Comparison of ENCODE assay signal across 24 mouse cellular contexts in genomic region chr10:10763015-10763414, GRCm38 (mm10).
DNase-seq lines count a peak whose midpoint lies in the region; ATAC-seq and TF ChIP-seq lines count a peak whose summit lies in the region.
"Had no signal": no experiment of that assay in that cellular context is flagged by ENCODE, and none has a peak within 500 bp of the region (broad histone marks: within the 10 kb centered on the region; RNA-seq: fewer than 3 reads in every experiment).

No protein-coding gene starts in this region.

- no peak for TF ChIP-seq POLR2A in brain, embryonic 14.5 days (IDR thresholded peaks at IDR 0.05; ENCODE audit: borderline replicate concordance, extremely low read depth, insufficient read depth, insufficient read length, poor library complexity, severe bottlenecking)

- no peak for TF ChIP-seq CTCF in lung, embryonic 14.5 days (IDR thresholded peaks at IDR 0.05; ENCODE audit: low read depth)
- no peak for TF ChIP-seq CTCF in brain, embryonic 14.5 days (IDR thresholded peaks at IDR 0.05; ENCODE audit: borderline replicate concordance, extremely low read depth, insufficient read depth, insufficient read length)

- no peaks in the 10 kb centered on the region for H3K27me3 ChIP-seq in forebrain, embryonic 15.5 days
- H3K27me3 ChIP-seq in forebrain, embryonic 12.5 days, result no peaks in the 10 kb centered on the region
- H3K27me3 ChIP-seq in lung, embryonic 14.5 days (ENCODE audit: insufficient read depth, low read length), result no peaks in the 10 kb centered on the region
- H3K27me3 ChIP-seq: CH12.LX; embryonic facial prominence, embryonic 12.5 days; hindbrain, embryonic 15.5 days; intestine, embryonic 15.5 days; neural tube, embryonic 12.5 days had no signal

- H3K4me3 ChIP-seq in forebrain, embryonic 15.5 days, result no peak overlapping the region
- H3K4me3 ChIP-seq in forebrain, embryonic 12.5 days (replicated peaks), result no peak overlapping the region
- H3K4me3 ChIP-seq in lung, embryonic 14.5 days (ENCODE audit: low read depth, low read length), result no peak overlapping the region
- H3K4me3 ChIP-seq: embryonic facial prominence, embryonic 12.5 days; erythroblast, embryonic 14.5 days; gastrocnemius, adult 2 months; hindbrain, embryonic 15.5 days; intestine, embryonic 15.5 days; neural tube, embryonic 12.5 days had no signal

- no peak overlapping the region for H3K27ac ChIP-seq in forebrain, embryonic 15.5 days (replicated peaks)
- no peak overlapping the region for H3K27ac ChIP-seq in forebrain, embryonic 12.5 days
- H3K27ac ChIP-seq in lung, embryonic 14.5 days (ENCODE audit: low read depth), result no peak overlapping the region
- H3K27ac ChIP-seq: embryonic facial prominence, embryonic 12.5 days; gastrocnemius, adult 2 months; hindbrain, embryonic 15.5 days; intestine, embryonic 15.5 days; neural tube, embryonic 12.5 days had no signal

- 0 out of 2 replicates have a peak, but pooled peaks have one; percentile 41 for ATAC-seq in forebrain, embryonic 15.5 days (replicated peaks)
- ATAC-seq in forebrain, embryonic 12.5 days (ENCODE audit: low FRiP score), result no peak
- ATAC-seq in lung, embryonic 14.5 days (ENCODE audit: insufficient read depth), result no peak
- ATAC-seq: intestine, embryonic 15.5 days had no signal

- H3K9ac ChIP-seq in forebrain, embryonic 15.5 days (replicated peaks), result no peak overlapping the region
- no peak overlapping the region for H3K9ac ChIP-seq in forebrain, embryonic 12.5 days
- no peak overlapping the region for H3K9ac ChIP-seq in lung, embryonic 14.5 days
- H3K9ac ChIP-seq: embryonic facial prominence, embryonic 12.5 days; hindbrain, embryonic 15.5 days; intestine, embryonic 15.5 days; neural tube, embryonic 12.5 days had no signal

- DNase-seq in lung, embryonic 14.5 days, result peak; percentile 44
- no peak for DNase-seq in lung, postnatal 4 days
- peak; percentile 75 for DNase-seq in brain, embryonic 14.5 days (ENCODE audit: low read depth)
- no peak for DNase-seq in retina, postnatal 1 day
- no peak for DNase-seq in layer of hippocampus, postnatal 10 days (ENCODE audit: low spot score in 2 of 2)
- DNase-seq: adrenal gland, postnatal 14 days; B cell, adult 2 months; cerebellum, adult 9-11 months; gastrocnemius, adult 2 months; heart, postnatal 4 days; kidney, adult 9 months; kidney, postnatal 4 days; lung, postnatal 10 days; thymus, postnatal 14 days had no signal

- WGBS in forebrain, embryonic 15.5 days, result 18% methylated on average over 4 of the region's 4 CpGs
- WGBS in forebrain, embryonic 12.5 days, result 59% methylated on average over 4 of the region's 4 CpGs
- 71% methylated on average over 4 of the region's 4 CpGs for WGBS in lung, embryonic 14.5 days

- H3K4me1 ChIP-seq in forebrain, embryonic 15.5 days, result no peaks in the 10 kb centered on the region; the same call in 1 of the 2 replicates
- H3K4me1 ChIP-seq in forebrain, embryonic 12.5 days, result no peaks in the 10 kb centered on the region
- no peaks in the 10 kb centered on the region for H3K4me1 ChIP-seq in lung, embryonic 14.5 days (ENCODE audit: insufficient read depth)
- H3K4me1 ChIP-seq: embryonic facial prominence, embryonic 12.5 days; hindbrain, embryonic 15.5 days; intestine, embryonic 15.5 days; neural tube, embryonic 12.5 days had no signal

- no peaks in the 10 kb centered on the region for H3K9me3 ChIP-seq in forebrain, embryonic 15.5 days
- no peaks in the 10 kb centered on the region for H3K9me3 ChIP-seq in forebrain, embryonic 12.5 days
- H3K9me3 ChIP-seq in lung, embryonic 14.5 days (ENCODE audit: low read depth, low read length), result no peaks in the 10 kb centered on the region
- H3K9me3 ChIP-seq: embryonic facial prominence, embryonic 12.5 days; G1E; hindbrain, embryonic 15.5 days; intestine, embryonic 15.5 days; neural tube, embryonic 12.5 days had no signal

- H3K4me2 ChIP-seq in forebrain, embryonic 15.5 days (replicated peaks), result no peak overlapping the region
- H3K4me2 ChIP-seq in forebrain, embryonic 12.5 days, result no peak overlapping the region
- H3K4me2 ChIP-seq in lung, embryonic 14.5 days, result no peak overlapping the region
- H3K4me2 ChIP-seq: embryonic facial prominence, embryonic 12.5 days; hindbrain, embryonic 15.5 days; intestine, embryonic 15.5 days; midbrain, embryonic 11.5 days; neural tube, embryonic 12.5 days had no signal

- H3K36me3 ChIP-seq in forebrain, embryonic 15.5 days, result no peaks in the 10 kb centered on the region
- H3K36me3 ChIP-seq in forebrain, embryonic 12.5 days (replicated peaks), result no peaks in the 10 kb centered on the region
- H3K36me3 ChIP-seq in lung, embryonic 14.5 days (ENCODE audit: insufficient read depth), result no peaks in the 10 kb centered on the region
- H3K36me3 ChIP-seq: embryonic facial prominence, embryonic 12.5 days; G1E; hindbrain, embryonic 15.5 days; intestine, embryonic 15.5 days; neural tube, embryonic 12.5 days had no signal

Comparison
In these comparisons a context has a peak if more than half of its experiments do, and no peak if none do; other contexts are left out.
1. DNase-seq: peak in lung, embryonic 14.5 days (single experiment) and brain, embryonic 14.5 days (single experiment); none in lung, postnatal 4 days (0 of 2), retina, postnatal 1 day (single experiment) and layer of hippocampus, postnatal 10 days (0 of 2).